Mouse (Mus musculus) limb, embryonic 12.5 days (tissue): ENCODE data around the gene Tmem212. TPM values are rescaled to one million over a fixed set of nuclear protein-coding genes. Genes with fewer than 3 reads are reported as not detected.

Source experiments
- ATAC-seq: fragments of 200-750 bp; cut with Nextera tagmentation; 2 replicates; pipeline ENCODE4 v1.8.0; 2017; ENCODE audit warnings: low read depth, moderate TSS enrichment; ENCODE audit not compliant: insufficient number of reproducible peaks, insufficient read depth, low FRiP score, low TSS enrichment
- H3K27ac ChIP-seq: fragments of 300-500 bp; sonication (generic); 2 replicates; pipeline ENCODE4 v1.5.1; 2016; ENCODE audit warnings: mild to moderate bottlenecking, moderate library complexity
- H3K27me3 ChIP-seq: fragments of 300-500 bp; sonication (generic); 2 replicates; pipeline ENCODE4 v1.6.1; 2016; ENCODE audit warnings: mild to moderate bottlenecking, moderate library complexity
- H3K36me3 ChIP-seq: fragments of 300-500 bp; sonication (generic); 2 replicates; pipeline ENCODE4 v1.6.1; 2016; ENCODE audit warnings: mild to moderate bottlenecking, moderate library complexity
- H3K4me1 ChIP-seq: fragments of 300-500 bp; sonication (generic); replicated peaks from 2 replicates; pipeline ENCODE4 v1.6.1; 2016
- H3K4me2 ChIP-seq: fragments of 300-500 bp; sonication (generic); 2 replicates; pipeline ENCODE4 v1.6.1; 2016; ENCODE audit warnings: mild to moderate bottlenecking, moderate library complexity
- H3K4me3 ChIP-seq: fragments of 300-500 bp; sonication (generic); replicated peaks from 2 replicates; pipeline ENCODE4 v1.5.1; 2016; ENCODE audit warnings: mild to moderate bottlenecking
- H3K9ac ChIP-seq: fragments of 300-500 bp; sonication (generic); replicated peaks from 2 replicates; pipeline ENCODE4 v1.6.1; 2016; ENCODE audit warnings: mild to moderate bottlenecking, moderate library complexity
- H3K9me3 ChIP-seq: fragments of 300-500 bp; sonication (generic); 2 replicates; pipeline ENCODE4 v1.6.1; 2016; ENCODE audit warnings: mild to moderate bottlenecking, moderate library complexity
- WGBS: fragments of 180-500 bp; shearing (Covaris S2); methylation state at CpG from one replicate; pipeline ENCODE4 v1.1.7; 2016; 5-methylcytosine and 5-hydroxymethylcytosine counted together
- polyA plus RNA-seq: library from polyadenylated mRNA; unstranded; fragments of >200 nt; fragmentation: Nextera tagmentation; extraction: Ambion mirVana; gene quantifications from 2 replicates; pipeline ENCODE4 v1.2.1, GENCODE M21; 2016

Gene Tmem212
- polyA plus RNA-seq, 1 experiment from 2014 or later: not detected

DNA sequence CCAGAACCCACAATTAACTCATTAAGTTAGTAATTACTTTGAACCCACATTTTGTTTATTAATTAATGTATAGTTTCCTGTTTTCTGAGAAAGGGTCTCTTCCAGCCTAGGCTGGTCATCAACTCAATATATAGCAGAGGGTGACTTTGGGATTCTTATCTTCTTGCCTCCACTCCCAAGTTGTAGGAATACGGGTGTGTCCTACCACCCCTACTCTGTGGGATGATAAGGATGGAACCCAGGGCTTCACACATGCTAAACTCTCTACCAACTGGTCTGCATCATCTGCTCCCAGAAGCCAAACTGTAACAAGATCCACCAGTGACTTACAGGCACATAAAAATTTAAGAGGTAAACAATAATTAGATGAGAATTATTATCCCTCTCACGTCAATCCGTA lies 27.9 kb upstream of the Tmem212 start:
- H3K4me2 ChIP-seq: no peak overlapping the region
- no peak for ATAC-seq
- WGBS: 62% methylated on average over 3 of the region's 3 CpGs
- H3K27ac ChIP-seq: no peak overlapping the region
- no peaks in the 10 kb centered on the region for H3K36me3 ChIP-seq
- H3K9ac ChIP-seq: no peak overlapping the region
- H3K4me1 ChIP-seq: no peaks in the 10 kb centered on the region
- no peak overlapping the region for H3K4me3 ChIP-seq
- peaks cover 9% of the 10 kb centered on the region for H3K9me3 ChIP-seq
- no peaks in the 10 kb centered on the region for H3K27me3 ChIP-seq

DNA sequence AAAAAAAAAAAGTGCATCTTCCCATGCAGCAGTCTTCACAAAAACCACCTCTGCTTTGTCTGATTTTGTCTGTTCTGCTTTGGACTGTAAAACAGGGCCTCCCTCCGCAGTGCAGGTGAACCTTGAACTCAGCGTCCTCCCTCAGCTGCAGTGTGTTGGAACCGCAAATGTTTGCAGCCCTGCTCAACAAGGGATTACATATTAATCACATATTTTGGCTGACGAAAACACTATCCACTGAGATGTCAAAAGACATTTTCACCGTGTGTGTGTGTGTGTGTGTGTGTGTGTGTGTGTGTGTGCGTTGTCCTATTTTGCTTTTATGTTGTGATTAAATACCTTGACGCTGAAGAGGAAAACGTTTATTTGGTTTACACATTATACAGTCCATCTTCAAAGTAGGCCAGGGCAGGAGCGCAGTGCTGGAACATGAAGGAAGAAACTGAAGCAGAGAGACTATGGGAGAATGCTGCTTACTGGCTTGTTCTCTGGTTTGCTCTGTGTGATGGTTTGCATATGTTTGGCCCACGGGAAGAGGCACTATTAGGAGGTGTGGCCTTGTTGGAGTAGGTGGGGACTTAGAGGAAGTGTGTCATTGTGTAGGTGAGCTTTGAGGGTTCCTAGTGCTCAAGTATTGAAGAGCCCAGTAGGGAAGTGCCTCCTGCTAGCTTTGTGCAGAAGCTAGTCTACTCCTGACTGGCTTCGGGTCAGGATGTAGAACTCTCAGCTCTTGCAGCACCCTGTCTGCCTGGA lies 25.3 kb upstream of the Tmem212 start:
- Histone ChIP-seq H3K4me1 (no peaks in the 10 kb centered on the region), H3K27ac (no peak overlapping the region), H3K4me3 (no peak overlapping the region), H3K36me3 (no peaks in the 10 kb centered on the region), H3K27me3 (no peaks in the 10 kb centered on the region), H3K4me2 (no peak overlapping the region), H3K9ac (no peak overlapping the region), H3K9me3 (peaks cover 14% of the 10 kb centered on the region)
- ATAC-seq: no peak
- WGBS: 90% methylated on average over 11 of the region's 11 CpGs

DNA sequence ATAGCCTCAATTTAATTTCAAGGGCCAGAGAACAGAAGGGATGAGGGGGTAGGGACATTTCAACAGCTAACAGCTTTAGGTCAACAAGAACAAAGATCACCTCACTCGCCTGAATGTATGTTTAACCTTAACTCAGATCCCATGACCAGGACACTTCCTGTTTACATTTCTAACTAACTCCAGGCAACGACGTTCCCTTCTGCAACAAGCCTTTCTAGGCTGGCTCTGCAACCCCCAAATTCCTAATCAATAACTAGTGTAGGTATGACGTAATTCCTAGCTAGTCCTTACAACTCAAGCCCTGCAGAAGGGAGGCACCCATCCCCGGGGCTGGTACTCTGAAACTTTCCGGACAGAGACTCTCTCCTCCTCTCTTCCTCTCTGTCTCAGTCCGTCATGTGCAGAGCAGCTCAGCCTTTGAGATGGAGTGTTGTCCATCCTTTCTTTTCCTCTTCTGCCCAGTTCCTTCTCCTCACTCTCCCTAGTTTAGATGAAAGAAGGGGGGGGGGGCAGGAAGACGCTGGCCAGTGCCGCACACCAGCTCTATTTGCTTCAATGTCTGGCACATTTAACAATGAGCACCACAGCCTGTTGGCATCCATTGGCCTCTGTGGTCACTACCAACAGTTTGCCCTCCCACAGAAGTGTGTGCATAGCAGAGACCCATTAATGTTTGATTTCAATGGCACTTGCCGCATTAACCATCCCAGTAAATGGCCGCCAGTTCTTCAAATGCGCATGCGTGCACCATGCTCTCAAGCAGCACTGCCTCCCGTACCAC lies 22.7 kb upstream of the Tmem212 start:
- 89% methylated on average over 14 of the region's 14 CpGs for WGBS
- Histone ChIP-seq H3K27me3 (no peaks in the 10 kb centered on the region), H3K4me2 (no peak overlapping the region), H3K9ac (no peak overlapping the region), H3K27ac (no peak overlapping the region), H3K4me3 (no peak overlapping the region), H3K4me1 (no peaks in the 10 kb centered on the region), H3K9me3 (peaks cover 14% of the 10 kb centered on the region), H3K36me3 (no peaks in the 10 kb centered on the region)
- ATAC-seq: no peak

DNA sequence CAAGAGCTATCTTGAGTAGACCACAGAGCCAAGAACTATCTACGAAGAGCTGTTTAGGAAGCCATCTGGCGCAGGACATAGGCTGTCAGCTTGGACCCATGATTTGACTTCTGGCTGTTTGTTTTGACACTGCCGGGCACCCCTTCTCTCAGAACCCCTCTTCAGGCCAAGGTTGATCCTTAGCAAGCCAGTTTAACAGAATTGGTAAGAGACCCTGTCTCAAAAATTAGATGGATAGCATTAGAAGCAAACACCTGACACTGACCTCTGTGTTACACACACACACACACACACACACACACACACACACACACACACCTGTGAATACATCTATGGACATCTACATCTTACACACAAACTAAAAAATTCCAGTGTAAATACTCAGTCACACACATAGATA lies 12.8 kb upstream of the Tmem212 start:
- Histone ChIP-seq H3K9ac (no peak overlapping the region), H3K4me3 (no peak overlapping the region), H3K4me2 (no peak overlapping the region), H3K36me3 (no peaks in the 10 kb centered on the region), H3K9me3 (no peaks in the 10 kb centered on the region), H3K4me1 (no peaks in the 10 kb centered on the region), H3K27ac (no peak overlapping the region), H3K27me3 (no peaks in the 10 kb centered on the region)
- ATAC-seq: no peak
- WGBS: 94% methylated on average over 3 of the region's 3 CpGs

DNA sequence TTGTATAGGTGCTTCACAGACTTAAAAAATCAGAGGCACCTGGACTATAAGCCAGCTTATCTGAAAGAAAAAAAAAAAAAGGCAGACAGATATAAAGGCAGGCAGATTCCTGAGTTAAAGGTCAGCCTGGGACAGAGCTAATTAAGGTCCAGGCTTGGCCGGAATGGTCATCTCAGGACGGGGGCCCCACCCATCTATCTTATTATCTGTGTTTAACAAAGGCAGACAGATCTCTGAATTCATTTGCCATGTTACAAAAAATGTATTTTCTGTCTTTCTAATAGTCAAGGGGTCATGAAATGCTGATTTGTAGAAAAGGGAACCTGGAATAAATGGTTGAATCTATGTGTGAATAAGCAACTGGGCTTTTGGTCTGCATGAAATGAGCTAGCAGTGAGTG lies 12.1 kb upstream of the Tmem212 start:
- Histone ChIP-seq H3K9me3 (no peaks in the 10 kb centered on the region), H3K4me3 (no peak overlapping the region), H3K27me3 (no peaks in the 10 kb centered on the region), H3K4me2 (no peak overlapping the region), H3K36me3 (no peaks in the 10 kb centered on the region), H3K9ac (no peak overlapping the region), H3K27ac (no peak overlapping the region), H3K4me1 (no peaks in the 10 kb centered on the region)
- ATAC-seq: no peak
- WGBS: 80% methylated on average over 2 of the region's 2 CpGs

DNA sequence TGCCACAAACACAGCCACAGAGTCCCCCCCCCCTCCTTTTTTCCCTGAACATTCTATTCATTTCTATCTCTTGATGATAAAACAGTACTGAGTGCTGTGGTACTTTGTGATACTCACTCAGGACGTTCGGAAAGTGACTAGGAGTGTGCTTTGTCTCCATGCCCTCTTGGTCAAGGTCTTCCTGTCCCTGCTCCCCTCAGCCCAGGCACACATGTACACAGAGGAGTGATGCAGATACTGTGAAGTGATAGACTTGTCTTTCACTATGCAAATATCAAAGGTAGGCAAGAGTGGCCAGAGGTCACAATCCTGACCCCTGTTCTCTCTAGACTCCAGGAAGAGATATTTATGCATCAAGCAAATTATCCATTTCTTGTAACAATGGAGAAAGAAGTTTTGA lies 11.1 kb upstream of the Tmem212 start:
- H3K27me3 ChIP-seq: no peaks in the 10 kb centered on the region
- no peak for ATAC-seq
- H3K27ac ChIP-seq: no peak overlapping the region
- H3K4me1 ChIP-seq: no peaks in the 10 kb centered on the region
- no peak overlapping the region for H3K9ac ChIP-seq
- no peaks in the 10 kb centered on the region for H3K9me3 ChIP-seq
- H3K4me3 ChIP-seq: no peak overlapping the region
- 69% methylated on average over 2 of the region's 2 CpGs for WGBS
- H3K4me2 ChIP-seq: no peak overlapping the region
- no peaks in the 10 kb centered on the region for H3K36me3 ChIP-seq

DNA sequence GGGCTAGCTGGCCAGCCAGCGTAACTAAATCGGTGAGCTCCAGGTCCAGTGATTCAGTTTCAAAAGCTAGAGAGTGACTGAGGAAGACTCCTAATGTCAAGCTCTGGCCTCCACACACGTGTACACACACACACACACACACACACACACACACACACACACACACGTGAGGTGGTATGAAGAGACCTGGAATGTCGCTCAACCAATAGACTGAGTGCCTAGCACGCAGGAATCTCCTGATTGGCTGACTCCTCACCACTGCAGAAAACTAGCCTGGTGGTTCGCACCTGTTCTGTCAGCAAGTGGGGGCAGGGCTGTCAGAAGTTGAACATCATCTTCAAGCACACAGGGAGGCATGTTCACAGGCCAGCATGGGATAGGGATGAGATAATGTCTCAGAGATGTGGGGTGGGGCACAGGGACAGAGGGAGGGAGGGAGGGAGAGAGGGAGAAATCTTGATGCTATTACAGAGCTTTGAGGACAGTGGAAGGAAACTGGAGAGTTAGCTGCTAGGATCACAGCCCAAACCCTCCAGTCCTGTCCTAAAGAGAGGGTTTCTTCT lies 10.6 kb upstream of the Tmem212 start:
- Histone ChIP-seq H3K4me1 (no peaks in the 10 kb centered on the region), H3K9me3 (peaks cover 3% of the 10 kb centered on the region; the same call in 1 of the 2 replicates), H3K27ac (no peak overlapping the region), H3K4me2 (no peak overlapping the region), H3K36me3 (no peaks in the 10 kb centered on the region), H3K27me3 (no peaks in the 10 kb centered on the region), H3K9ac (no peak overlapping the region), H3K4me3 (no peak overlapping the region)
- ATAC-seq: no peak
- WGBS: 77% methylated on average over 7 of the region's 7 CpGs

DNA sequence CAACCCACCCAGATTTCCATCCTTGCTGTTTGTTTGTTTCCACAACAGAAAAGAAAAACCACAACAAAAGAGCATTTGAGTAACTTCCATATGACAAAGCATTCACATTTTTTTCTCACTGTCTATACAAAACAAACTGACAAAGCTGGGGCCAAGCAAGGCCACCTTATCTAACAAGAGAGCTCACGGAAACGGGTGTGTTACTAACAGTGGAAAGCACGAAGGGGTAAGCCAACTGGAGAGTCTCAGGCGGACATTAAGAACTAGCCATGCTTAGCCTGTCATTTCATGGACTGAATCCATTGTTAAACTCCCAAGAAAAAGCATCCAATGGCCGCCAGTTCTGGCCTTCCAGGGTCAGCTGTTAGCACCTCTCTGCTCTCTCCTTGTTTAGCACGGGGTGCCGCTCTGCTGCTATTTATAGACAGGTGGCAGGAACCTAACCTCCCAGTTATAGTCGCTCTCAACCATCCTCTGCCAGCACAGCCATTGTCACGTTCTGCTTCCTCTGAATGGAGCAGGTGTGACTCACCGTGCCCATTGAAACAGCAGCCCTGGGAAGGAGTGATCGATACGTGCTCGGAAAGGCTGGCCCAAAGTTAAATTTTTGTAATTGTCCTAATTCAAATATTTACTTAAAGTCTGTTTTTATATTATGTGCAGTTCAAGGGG lies 8.6 kb upstream of the Tmem212 start:
- peaks cover 3% of the 10 kb centered on the region; the same call in 1 of the 2 replicates for H3K9me3 ChIP-seq
- no peak for ATAC-seq
- no peaks in the 10 kb centered on the region for H3K4me1 ChIP-seq
- no peak overlapping the region for H3K27ac ChIP-seq
- H3K4me3 ChIP-seq: no peak overlapping the region
- H3K36me3 ChIP-seq: no peaks in the 10 kb centered on the region
- no peaks in the 10 kb centered on the region for H3K27me3 ChIP-seq
- no peak overlapping the region for H3K4me2 ChIP-seq
- 74% methylated on average over 13 of the region's 13 CpGs for WGBS
- H3K9ac ChIP-seq: no peak overlapping the region

DNA sequence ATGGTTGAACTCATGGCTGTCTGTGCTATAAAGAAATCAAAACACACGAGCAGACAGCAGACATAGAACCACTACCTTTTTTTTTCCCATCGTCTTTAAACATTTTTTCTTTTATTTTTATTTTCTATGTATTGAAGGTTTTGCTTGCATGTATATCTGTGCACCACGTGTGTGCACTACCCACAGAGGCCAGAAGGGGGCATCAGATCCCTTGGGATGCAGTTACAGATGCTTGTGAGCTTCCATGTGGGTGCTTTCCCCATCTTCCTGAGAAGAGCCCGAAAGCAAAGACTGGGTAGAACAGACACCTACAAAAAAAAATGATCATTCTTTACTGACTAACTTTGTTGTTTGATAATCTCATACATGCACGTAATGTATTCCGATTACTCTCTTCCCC lies 5.7 kb upstream of the Tmem212 start:
- no peak for ATAC-seq
- H3K4me2 ChIP-seq: no peak overlapping the region
- no peak overlapping the region for H3K27ac ChIP-seq
- H3K4me1 ChIP-seq: no peaks in the 10 kb centered on the region
- no peak overlapping the region for H3K4me3 ChIP-seq
- no peaks in the 10 kb centered on the region for H3K36me3 ChIP-seq
- H3K9me3 ChIP-seq: peaks cover 3% of the 10 kb centered on the region; the same call in 1 of the 2 replicates
- 81% methylated on average over 6 of the region's 6 CpGs for WGBS
- H3K9ac ChIP-seq: no peak overlapping the region
- H3K27me3 ChIP-seq: no peaks in the 10 kb centered on the region

DNA sequence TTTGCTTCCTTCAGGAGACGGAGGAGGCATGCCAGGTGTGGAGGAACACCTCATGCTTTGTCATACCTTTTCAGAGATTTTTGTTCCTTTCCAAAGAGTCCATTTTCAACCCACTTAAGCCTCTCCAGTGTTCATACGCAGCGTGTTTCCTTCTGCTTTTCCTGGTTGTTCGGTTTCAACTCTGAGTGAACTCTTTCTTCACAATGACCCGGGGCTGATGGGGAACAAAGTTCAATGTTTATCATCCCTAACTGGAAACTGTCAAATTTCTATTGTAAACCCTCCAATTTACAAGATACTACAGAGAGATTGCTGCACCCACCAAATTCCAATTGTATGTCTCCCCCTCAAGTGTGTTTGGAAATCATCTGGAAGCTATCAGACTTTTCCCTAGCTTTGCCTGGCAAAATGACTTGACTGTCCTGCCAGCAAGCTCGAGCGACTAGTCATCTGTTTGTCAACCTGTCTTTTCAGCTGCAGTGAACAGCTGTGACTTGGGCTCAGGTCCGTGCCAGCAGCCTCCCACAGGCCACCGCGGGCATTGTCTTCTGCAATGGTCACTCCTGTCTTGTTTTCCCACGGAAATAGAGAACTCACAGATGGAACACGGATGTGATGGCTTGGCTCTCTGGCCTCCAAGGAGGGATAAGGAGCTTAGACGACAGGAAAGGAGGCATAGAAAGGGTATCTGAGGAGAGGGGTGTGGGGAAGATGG lies 3.0 kb upstream of the Tmem212 start:
- Histone ChIP-seq H3K4me3 (no peak overlapping the region), H3K9me3 (peaks cover 3% of the 10 kb centered on the region; the same call in 1 of the 2 replicates), H3K27ac (no peak overlapping the region), H3K9ac (no peak overlapping the region), H3K36me3 (no peaks in the 10 kb centered on the region), H3K27me3 (no peaks in the 10 kb centered on the region), H3K4me1 (no peaks in the 10 kb centered on the region), H3K4me2 (no peak overlapping the region)
- no peak for ATAC-seq
- WGBS: 71% methylated on average over 13 of the region's 13 CpGs
